Mouse (Mus musculus) right cerebral cortex, postnatal 25 days (tissue): ENCODE data around the gene Rbfox3.
"Not testable (repeated sequence)": the region's sequence is repeated elsewhere in the genome, so short reads cannot be mapped to it uniquely, and the experiment has no call there.

Source experiments
- DNase-seq: peaks from one replicate; pipeline ENCODE4 v3.0.0; 2022

Gene Rbfox3

GRCm38 (mm10) chr11:118811404-118811803 lies 100.0 kb downstream of the Rbfox3 start:
- DNase-seq: no peak

- no peak for DNase-seq
These were observed 103.9 kb downstream of the Rbfox3 start for GRCm38 (mm10) chr11:118807511-118807910.

- DNase-seq: no peak
These were observed 116.4 kb downstream of the Rbfox3 start for GRCm38 (mm10) chr11:118794856-118795602.

- DNase-seq: peak; percentile 88
These were observed 117.8 kb downstream of the Rbfox3 start for GRCm38 (mm10) chr11:118793639-118794021.

- DNase-seq: no peak
These were observed 118.3 kb downstream of the Rbfox3 start for GRCm38 (mm10) chr11:118792916-118793638.

- peak; percentile 80 for DNase-seq
These were observed 119.1 kb downstream of the Rbfox3 start for GRCm38 (mm10) chr11:118792163-118792915.

- DNase-seq: peak; percentile 64
These were observed 120.0 kb downstream of the Rbfox3 start for GRCm38 (mm10) chr11:118791391-118791790.

- DNase-seq: no peak
These were observed 123.3 kb downstream of the Rbfox3 start for GRCm38 (mm10) chr11:118788091-118788490.

- DNase-seq: no peak
These were observed 128.7 kb downstream of the Rbfox3 start for GRCm38 (mm10) chr11:118782677-118783076.

- DNase-seq: no peak
These were observed 135.6 kb downstream of the Rbfox3 start for GRCm38 (mm10) chr11:118775753-118776152.

GRCm38 (mm10) chr11:118774777-118775176 lies 136.6 kb downstream of the Rbfox3 start:
- not testable (repeated sequence) for DNase-seq

- DNase-seq: no peak
These were observed 138.3 kb downstream of the Rbfox3 start for GRCm38 (mm10) chr11:118773076-118773583.

- no peak for DNase-seq
These were observed 140.0 kb downstream of the Rbfox3 start for GRCm38 (mm10) chr11:118771358-118771757.

- DNase-seq: no peak
These were observed 140.6 kb downstream of the Rbfox3 start for GRCm38 (mm10) chr11:118770789-118771188.

GRCm38 (mm10) chr11:118769542-118769941 lies 141.9 kb downstream of the Rbfox3 start:
- no peak for DNase-seq

GRCm38 (mm10) chr11:118768441-118768840 lies 143.0 kb downstream of the Rbfox3 start:
- DNase-seq: no peak

- DNase-seq: no peak
These were observed 144.0 kb downstream of the Rbfox3 start for GRCm38 (mm10) chr11:118767411-118767810.

GRCm38 (mm10) chr11:118760296-118760988 lies 151.0 kb downstream of the Rbfox3 start:
- DNase-seq: peak; percentile 71

- DNase-seq: peak; percentile 72
These were observed 152.2 kb downstream of the Rbfox3 start for GRCm38 (mm10) chr11:118759228-118759627.

- no peak for DNase-seq
These were observed 153.0 kb downstream of the Rbfox3 start for GRCm38 (mm10) chr11:118758277-118758990.

- no peak for DNase-seq
These were observed 153.9 kb downstream of the Rbfox3 start for GRCm38 (mm10) chr11:118757488-118757887.

- DNase-seq: no peak
These were observed 156.4 kb downstream of the Rbfox3 start for GRCm38 (mm10) chr11:118755003-118755402.
